Mouse (Mus musculus): Measurements from ENCODE around the gene Tfap2d. TPM values are rescaled to one million over a fixed set of nuclear protein-coding genes. Genes with fewer than 3 reads are reported as not detected.

The Tfap2d gene
- polyA plus RNA-seq, 1 experiment from 2014 or later, result not detected

- Histone ChIP-seq H3K27me3 (peaks cover 92% of the 10 kb centered on the region), H3K36me3 (no peaks in the 10 kb centered on the region), H3K4me3 (replicated peaks) (no peak overlapping the region), H3K4me2 (no peak overlapping the region), H3K9ac (replicated peaks) (no peak overlapping the region), H3K9me3 (no peaks in the 10 kb centered on the region), H3K4me1 (replicated peaks) (no peaks in the 10 kb centered on the region), H3K27ac (no peak overlapping the region)
- WGBS, result under 1% methylated on average over 16 of the region's 16 CpGs
- ATAC-seq (ENCODE audit: insufficient number of reproducible peaks, insufficient read depth, low FRiP score, low TSS enrichment, low read depth), result peak; percentile 52; the same call in 1 of the 2 replicates
Measured at GRCm38 (mm10) chr1:19109711-19110110, 6.9 kb downstream of the Tfap2d start.

GRCm38 (mm10) chr1:19110211-19110610, 7.4 kb downstream of the Tfap2d start:
- Histone ChIP-seq H3K36me3 (no peaks in the 10 kb centered on the region), H3K9me3 (no peaks in the 10 kb centered on the region), H3K27me3 (peaks cover 87% of the 10 kb centered on the region), H3K4me3 (replicated peaks) (no peak overlapping the region), H3K4me2 (no peak overlapping the region), H3K9ac (replicated peaks) (no peak overlapping the region), H3K4me1 (replicated peaks) (no peaks in the 10 kb centered on the region), H3K27ac (no peak overlapping the region)
- 2% methylated on average over 5 of the region's 5 CpGs for WGBS
- no peak for ATAC-seq (ENCODE audit: insufficient number of reproducible peaks, insufficient read depth, low FRiP score, low TSS enrichment, low read depth)

- Histone ChIP-seq H3K9me3 (no peaks in the 10 kb centered on the region), H3K9ac (replicated peaks) (no peak overlapping the region), H3K4me3 (replicated peaks) (no peak overlapping the region), H3K4me2 (no peak overlapping the region), H3K27me3 (peaks cover 79% of the 10 kb centered on the region), H3K27ac (no peak overlapping the region), H3K4me1 (replicated peaks) (no peaks in the 10 kb centered on the region), H3K36me3 (no peaks in the 10 kb centered on the region)
- ATAC-seq (ENCODE audit: insufficient number of reproducible peaks, insufficient read depth, low FRiP score, low TSS enrichment, low read depth), result no peak
- WGBS, result 1% methylated on average over 22 of the region's 22 CpGs
Measured at GRCm38 (mm10) chr1:19111020-19111419, 8.2 kb downstream of the Tfap2d start.

- no peak for ATAC-seq (ENCODE audit: insufficient number of reproducible peaks, insufficient read depth, low FRiP score, low TSS enrichment, low read depth)
- H3K27ac ChIP-seq, result no peak overlapping the region
- no peaks in the 10 kb centered on the region for H3K27me3 ChIP-seq
- no peak overlapping the region for H3K4me2 ChIP-seq
- H3K4me3 ChIP-seq (replicated peaks), result no peak overlapping the region
- H3K9ac ChIP-seq (replicated peaks), result no peak overlapping the region
- H3K9me3 ChIP-seq, result no peaks in the 10 kb centered on the region
- 12% methylated on average over 4 of the region's 4 CpGs for WGBS
- H3K4me1 ChIP-seq (replicated peaks), result no peaks in the 10 kb centered on the region
- no peaks in the 10 kb centered on the region for H3K36me3 ChIP-seq
Measured at GRCm38 (mm10) chr1:19178742-19179397, 76.0 kb downstream of the Tfap2d start.

GRCm38 (mm10) chr1:19205649-19206048, 102.8 kb downstream of the Tfap2d start:
- H3K36me3 ChIP-seq, result no peaks in the 10 kb centered on the region
- H3K27me3 ChIP-seq, result peaks cover 27% of the 10 kb centered on the region
- H3K27ac ChIP-seq, result no peak overlapping the region
- ATAC-seq (ENCODE audit: insufficient number of reproducible peaks, insufficient read depth, low FRiP score, low TSS enrichment, low read depth), result peak; percentile 67; the same call in 1 of the 2 replicates
- peak overlapping the region; percentile 56 for H3K4me2 ChIP-seq
- no peaks in the 10 kb centered on the region for H3K9me3 ChIP-seq
- WGBS, result 5% methylated on average over 12 of the region's 12 CpGs
- H3K4me1 ChIP-seq (replicated peaks), result no peaks in the 10 kb centered on the region
- no peak overlapping the region for H3K9ac ChIP-seq (replicated peaks)
- peak overlapping the region; percentile 29 for H3K4me3 ChIP-seq (replicated peaks)

- Histone ChIP-seq H3K4me2 (peak overlapping the region; percentile 56), H3K27ac (no peak overlapping the region), H3K9ac (replicated peaks) (no peak overlapping the region), H3K4me1 (replicated peaks) (no peaks in the 10 kb centered on the region), H3K9me3 (no peaks in the 10 kb centered on the region), H3K36me3 (no peaks in the 10 kb centered on the region), H3K4me3 (replicated peaks) (peak overlapping the region; percentile 29), H3K27me3 (peaks cover 32% of the 10 kb centered on the region)
- under 1% methylated on average over 7 of the region's 7 CpGs for WGBS
- peak; percentile 37; the same call in 1 of the 2 replicates for ATAC-seq (ENCODE audit: insufficient number of reproducible peaks, insufficient read depth, low FRiP score, low TSS enrichment, low read depth)
Measured at GRCm38 (mm10) chr1:19206194-19206593, 103.4 kb downstream of the Tfap2d start.

GRCm38 (mm10) chr1:19207611-19208010, 104.8 kb downstream of the Tfap2d start:
- H3K4me3 ChIP-seq (replicated peaks), result no peak overlapping the region
- ATAC-seq (ENCODE audit: insufficient number of reproducible peaks, insufficient read depth, low FRiP score, low TSS enrichment, low read depth), result no peak
- H3K4me1 ChIP-seq (replicated peaks), result no peaks in the 10 kb centered on the region
- H3K27ac ChIP-seq, result no peak overlapping the region
- H3K36me3 ChIP-seq, result no peaks in the 10 kb centered on the region
- no peaks in the 10 kb centered on the region for H3K9me3 ChIP-seq
- WGBS, result 0% methylated on average over 4 of the region's 4 CpGs
- peaks cover 45% of the 10 kb centered on the region for H3K27me3 ChIP-seq
- H3K4me2 ChIP-seq, result 0 out of 2 replicates have a peak overlapping the region, but pooled peaks have one; percentile 17
- H3K9ac ChIP-seq (replicated peaks), result no peak overlapping the region

GRCm38 (mm10) chr1:19208641-19209358, 106.0 kb downstream of the Tfap2d start, which contains the start of gene Tfap2b:
TSS of gene Tfap2b (plus strand) at chr1:19208914.
- no peaks in the 10 kb centered on the region for H3K9me3 ChIP-seq
- peaks cover 55% of the 10 kb centered on the region for H3K27me3 ChIP-seq
- no peaks in the 10 kb centered on the region for H3K36me3 ChIP-seq
- H3K4me3 ChIP-seq (replicated peaks), result peak within 1 kb of the TSS; percentile 45
- no peak for ATAC-seq (ENCODE audit: insufficient number of reproducible peaks, insufficient read depth, low FRiP score, low TSS enrichment, low read depth)
- H3K27ac ChIP-seq, result peak within 1 kb of the TSS; percentile 86
- H3K4me1 ChIP-seq (replicated peaks), result no peaks in the 10 kb centered on the region
- peak within 1 kb of the TSS; percentile 65 for H3K9ac ChIP-seq (replicated peaks)
- WGBS, result 1% methylated on average over 26 of the region's 26 CpGs
- H3K4me2 ChIP-seq, result peak within 1 kb of the TSS; percentile 57

GRCm38 (mm10) chr1:19209359-19209745, 106.5 kb downstream of the Tfap2d start:
- Histone ChIP-seq H3K4me1 (replicated peaks) (no peaks in the 10 kb centered on the region), H3K9ac (replicated peaks) (peak overlapping the region; percentile 65; the same call in 1 of the 2 replicates), H3K4me2 (peak overlapping the region; percentile 57), H3K9me3 (no peaks in the 10 kb centered on the region), H3K27me3 (peaks cover 60% of the 10 kb centered on the region), H3K4me3 (replicated peaks) (peak overlapping the region; percentile 45), H3K27ac (peak overlapping the region; percentile 86), H3K36me3 (no peaks in the 10 kb centered on the region)
- WGBS, result 0% methylated on average over 10 of the region's 10 CpGs
- ATAC-seq (ENCODE audit: insufficient number of reproducible peaks, insufficient read depth, low FRiP score, low TSS enrichment, low read depth), result no peak

- Histone ChIP-seq H3K4me2 (peak overlapping the region; percentile 57), H3K4me1 (replicated peaks) (no peaks in the 10 kb centered on the region), H3K9ac (replicated peaks) (peak overlapping the region; percentile 65), H3K9me3 (no peaks in the 10 kb centered on the region), H3K27me3 (peaks cover 62% of the 10 kb centered on the region), H3K4me3 (replicated peaks) (peak overlapping the region; percentile 45), H3K36me3 (no peaks in the 10 kb centered on the region), H3K27ac (peak overlapping the region; percentile 86)
- WGBS, result 0% methylated on average over 31 of the region's 31 CpGs
- ATAC-seq (ENCODE audit: insufficient number of reproducible peaks, insufficient read depth, low FRiP score, low TSS enrichment, low read depth), result no peak
Measured at GRCm38 (mm10) chr1:19209776-19210175, 107.0 kb downstream of the Tfap2d start.

GRCm38 (mm10) chr1:19210215-19211032, 107.6 kb downstream of the Tfap2d start:
- H3K27me3 ChIP-seq, result peaks cover 68% of the 10 kb centered on the region
- no peaks in the 10 kb centered on the region for H3K9me3 ChIP-seq
- peak overlapping the region; percentile 57 for H3K4me2 ChIP-seq
- under 1% methylated on average over 30 of the region's 30 CpGs for WGBS
- no peaks in the 10 kb centered on the region for H3K4me1 ChIP-seq (replicated peaks)
- no peak for ATAC-seq (ENCODE audit: insufficient number of reproducible peaks, insufficient read depth, low FRiP score, low TSS enrichment, low read depth)
- H3K27ac ChIP-seq, result peak overlapping the region; percentile 86
- H3K4me3 ChIP-seq (replicated peaks), result peak overlapping the region; percentile 45
- peak overlapping the region; percentile 65 for H3K9ac ChIP-seq (replicated peaks)
- H3K36me3 ChIP-seq, result no peaks in the 10 kb centered on the region
